Mouse (Mus musculus) frontal cortex, adult 2 months (tissue): ENCODE results near the gene Tle6. TPM values are rescaled to one million over a fixed set of nuclear protein-coding genes. Genes with fewer than 3 reads are reported as not detected.
"Not testable (repeated sequence)": the region's sequence is repeated elsewhere in the genome, so short reads cannot be mapped to it uniquely, and the experiment has no call there.

Experiments used
- DNase-seq, 2 experiments: peaks; one replicate each; pipeline ENCODE4 v3.0.0; 2022; ENCODE audit warnings: low spot score in 1 of 2; ENCODE audit errors: extremely low spot score in 1 of 2
- polyA plus RNA-seq: library from polyadenylated mRNA; depleted of rRNA; stranded (reverse); fragments of >200 nt; gene quantifications from 2 replicates; pipeline ENCODE4 v1.2.3, GENCODE M21; 2012; rRNA removed

The Tle6 gene
- polyA plus RNA-seq = 12.8 and 17.4 TPM in 2 replicates

- DNase-seq = peak; percentile 89 to 94
These were observed at the start of gene Tle6 for GRCm38 (mm10) chr10:81600738-81601203. Gene Tle6, minus strand, starts transcription at chr10:81601073.

- DNase-seq = peak; percentile 80 to 93
These were observed 48.2 kb upstream of the Tle6 start, which contains the start of gene Gm10778 for GRCm38 (mm10) chr10:81648803-81649775. Gene Gm10778, plus strand, starts transcription at chr10:81649059.

DNA sequence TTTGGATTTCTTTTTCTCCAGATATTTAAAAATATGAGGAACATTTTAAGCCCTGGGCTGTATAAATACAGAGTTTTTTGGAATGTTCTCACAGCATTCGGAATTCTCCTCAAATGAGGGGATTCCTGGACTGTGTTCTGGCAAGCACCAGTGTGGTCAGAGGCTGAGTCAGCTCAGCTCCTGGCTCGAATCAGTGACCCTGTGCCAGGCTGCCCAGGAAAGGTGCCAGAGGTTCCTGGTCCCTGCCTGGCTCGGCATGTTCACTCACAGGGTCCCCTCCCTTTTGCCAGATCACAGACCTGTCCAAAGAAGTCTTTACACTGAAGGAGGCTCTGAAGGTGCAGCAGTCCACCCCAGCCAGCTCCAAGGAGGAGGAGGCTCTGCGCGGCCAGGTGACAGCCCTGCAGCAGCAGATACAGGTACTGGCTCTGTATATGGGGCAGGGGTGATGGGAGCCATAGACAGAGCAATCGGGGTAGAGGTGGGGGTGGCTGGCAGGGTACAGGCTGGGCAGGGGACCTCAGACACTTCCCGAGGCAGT is 45.2 kb upstream of the Tle6 start:
- DNase-seq = no peak

- no peak for DNase-seq
These were observed 44.5 kb upstream of the Tle6 start for GRCm38 (mm10) chr10:81645391-81645790.

DNA sequence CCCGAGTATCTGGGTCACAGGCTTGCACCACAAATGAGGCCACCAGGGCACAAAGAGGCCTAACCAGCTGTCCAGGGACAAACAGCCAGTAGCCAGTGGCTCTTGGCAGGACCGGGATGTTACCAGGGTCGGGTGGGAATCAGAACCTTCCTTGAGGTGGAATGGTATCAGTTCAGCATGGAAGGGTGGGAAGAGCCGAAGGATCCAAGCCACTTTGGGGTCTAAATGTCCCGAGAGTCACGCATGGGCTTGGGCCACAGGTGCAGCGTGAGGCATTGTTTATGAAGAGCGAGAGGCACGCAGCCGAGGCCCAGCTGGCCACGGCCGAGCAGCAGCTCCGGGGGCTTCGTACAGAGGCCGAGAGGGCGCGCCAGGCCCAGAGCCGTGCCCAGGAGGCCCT is 43.8 kb upstream of the Tle6 start:
- DNase-seq = no peak

GRCm38 (mm10) chr10:81644162-81644561 is 43.3 kb upstream of the Tle6 start:
- DNase-seq = no peak

DNA sequence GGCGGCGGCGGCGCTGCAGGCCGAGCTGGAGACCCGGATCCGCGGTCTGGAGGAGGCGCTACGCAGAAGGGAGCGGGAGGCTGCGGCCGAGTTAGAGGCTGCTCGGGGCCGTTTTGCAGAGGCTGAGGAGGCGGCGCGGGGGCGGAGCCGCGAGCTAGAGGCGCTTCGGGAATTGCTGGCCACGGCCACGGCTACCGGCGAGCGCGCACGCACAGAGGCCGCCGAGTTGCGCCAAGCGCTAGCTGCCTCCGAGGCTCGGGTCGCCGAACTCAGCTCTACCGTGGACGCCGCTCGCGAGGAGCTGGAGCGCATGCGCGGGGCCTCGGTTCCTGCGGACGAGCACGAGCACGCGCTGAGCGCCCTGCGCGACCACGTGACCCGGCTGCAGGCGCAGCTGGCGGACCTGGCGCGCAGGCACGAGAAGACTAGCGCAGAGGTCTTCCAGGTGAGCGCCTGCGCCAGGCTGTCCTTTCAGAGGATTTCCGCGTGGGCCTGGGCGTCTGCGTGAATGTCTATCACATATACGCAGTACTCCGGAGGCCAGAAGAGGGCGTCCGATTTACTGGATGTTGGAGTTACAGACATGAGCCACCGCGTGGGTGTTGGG is 42.7 kb upstream of the Tle6 start:
- DNase-seq = peak; percentile 87 to 95

DNA sequence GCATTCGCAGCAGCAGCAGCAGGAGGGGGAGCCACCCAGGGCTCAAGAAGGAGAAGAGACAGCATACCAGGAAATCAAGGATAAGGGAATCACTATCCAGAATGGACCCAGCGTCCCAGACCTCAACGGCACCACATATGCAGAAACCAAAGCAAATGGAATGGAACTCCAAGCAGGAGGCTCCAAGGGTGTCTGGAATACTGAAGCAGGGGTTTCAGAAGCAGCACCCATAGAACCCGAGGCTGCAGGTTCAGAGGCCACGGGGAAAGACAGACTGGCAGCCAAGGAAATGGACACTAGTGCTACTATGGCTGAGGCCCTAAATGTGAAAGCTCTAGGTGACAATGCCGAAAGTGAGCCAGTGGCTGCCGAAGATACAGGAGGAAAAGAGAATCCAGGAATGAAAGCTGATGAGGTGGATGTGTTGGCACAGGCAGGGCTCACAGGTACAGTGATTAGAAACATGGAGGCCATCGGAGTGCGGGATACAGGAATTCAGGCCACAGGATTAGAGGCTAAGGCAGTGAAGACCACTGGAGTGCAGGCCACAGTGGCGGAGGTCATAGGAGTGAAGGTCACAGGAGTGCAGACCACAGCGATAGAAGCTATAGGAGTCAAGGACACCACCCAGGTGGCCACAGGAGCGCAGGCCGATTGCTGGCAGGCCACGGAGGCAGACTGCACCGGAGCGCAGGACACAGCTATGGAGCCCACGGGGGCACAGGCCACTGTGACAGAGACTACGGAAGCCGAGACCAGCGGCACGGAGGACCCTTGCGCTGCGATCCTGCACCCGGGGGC is 42.0 kb upstream of the Tle6 start:
- no peak for DNase-seq

DNA sequence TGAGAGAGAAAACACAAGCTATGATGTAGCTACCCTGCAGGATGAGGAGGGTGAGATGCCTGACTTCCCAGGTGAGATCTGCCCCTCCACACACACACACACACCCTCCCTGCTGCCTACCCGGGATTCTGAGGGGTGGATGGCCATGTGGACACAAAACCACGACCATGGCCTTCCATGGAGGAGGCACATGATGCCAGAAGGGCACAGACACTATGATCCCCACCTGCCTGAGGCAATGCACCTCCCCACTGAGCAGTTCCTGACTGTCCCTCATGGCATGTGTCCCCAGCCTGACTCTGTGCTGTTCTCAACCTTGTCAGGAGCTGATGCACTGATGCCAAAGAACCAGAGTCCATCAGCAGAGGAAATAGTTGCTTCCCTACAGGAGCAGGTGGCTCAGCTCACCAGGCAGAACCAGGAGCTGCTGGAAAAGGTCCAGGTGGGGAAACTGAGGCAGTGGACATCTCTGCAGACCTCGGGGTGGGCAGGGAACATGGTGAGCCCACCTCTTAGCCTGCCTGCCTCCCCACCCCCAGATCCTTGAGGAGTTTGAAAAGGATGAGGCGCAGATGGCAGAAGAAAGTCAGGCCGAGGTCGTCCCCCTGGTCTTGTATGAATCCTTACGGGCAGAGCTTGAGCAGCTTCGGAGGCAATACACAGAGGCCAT is 41.2 kb upstream of the Tle6 start:
- no peak for DNase-seq

DNA sequence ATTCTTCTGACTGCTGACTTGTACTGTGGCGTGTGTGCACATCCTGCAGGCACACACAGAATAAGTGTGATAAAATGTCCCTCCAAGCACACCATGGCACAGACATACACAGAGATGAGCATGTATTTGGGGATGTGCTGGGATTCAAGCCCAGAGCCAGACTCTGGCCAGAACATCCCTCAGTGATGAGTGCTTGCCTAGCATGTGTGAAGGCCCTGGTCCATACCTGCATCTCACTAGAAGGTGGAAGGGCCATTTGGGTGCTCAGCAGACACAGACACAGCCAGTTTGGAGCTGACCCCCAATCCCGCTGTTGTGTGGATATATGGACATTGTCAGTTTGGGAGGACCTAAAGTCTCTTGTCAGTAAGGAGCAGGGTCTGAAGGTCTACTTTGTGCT is 40.7 kb upstream of the Tle6 start:
- DNase-seq = no peak

DNA sequence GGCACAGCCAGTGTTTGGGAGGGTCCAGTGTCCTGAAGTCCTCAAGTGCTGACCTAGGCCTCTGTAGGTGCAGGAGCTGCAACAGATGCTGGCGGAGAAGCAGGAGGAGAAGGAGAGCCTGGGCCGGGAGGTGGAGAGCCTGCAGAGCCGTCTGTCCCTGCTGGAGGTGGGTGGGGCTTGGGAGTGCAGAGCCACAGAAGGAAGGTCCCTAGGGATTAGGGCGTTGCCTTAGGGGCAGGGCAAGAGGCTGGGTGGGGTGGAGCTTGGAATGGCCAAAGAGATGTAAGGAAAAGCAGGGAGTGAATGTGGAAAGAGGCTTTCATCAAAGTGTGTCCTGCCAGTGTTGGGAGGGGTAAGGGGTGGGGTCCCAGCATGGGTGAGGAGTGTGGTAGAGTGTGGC is 40.0 kb upstream of the Tle6 start:
- DNase-seq = not testable (repeated sequence)

DNA sequence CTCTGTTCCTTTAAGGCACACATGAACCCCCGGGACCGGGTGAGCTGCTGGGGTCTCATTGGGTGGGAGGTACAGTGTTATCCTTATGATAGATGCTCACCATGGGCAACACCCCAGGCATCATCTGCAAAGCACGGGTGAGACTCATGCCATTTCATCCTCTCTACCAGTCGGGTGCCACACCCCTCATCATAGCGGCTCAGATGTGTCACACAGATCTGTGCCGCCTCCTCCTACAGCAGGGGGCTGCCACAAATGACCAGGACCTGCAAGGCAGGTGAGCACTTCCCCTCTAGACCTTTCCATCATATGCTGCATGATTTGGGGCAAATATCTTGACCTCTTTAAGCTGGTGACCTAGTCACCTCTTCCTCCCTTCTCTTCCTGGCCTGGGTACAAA is 37.2 kb upstream of the Tle6 start:
- DNase-seq = no peak

GRCm38 (mm10) chr10:81636338-81636737 is 35.5 kb upstream of the Tle6 start:
- no peak for DNase-seq

DNA sequence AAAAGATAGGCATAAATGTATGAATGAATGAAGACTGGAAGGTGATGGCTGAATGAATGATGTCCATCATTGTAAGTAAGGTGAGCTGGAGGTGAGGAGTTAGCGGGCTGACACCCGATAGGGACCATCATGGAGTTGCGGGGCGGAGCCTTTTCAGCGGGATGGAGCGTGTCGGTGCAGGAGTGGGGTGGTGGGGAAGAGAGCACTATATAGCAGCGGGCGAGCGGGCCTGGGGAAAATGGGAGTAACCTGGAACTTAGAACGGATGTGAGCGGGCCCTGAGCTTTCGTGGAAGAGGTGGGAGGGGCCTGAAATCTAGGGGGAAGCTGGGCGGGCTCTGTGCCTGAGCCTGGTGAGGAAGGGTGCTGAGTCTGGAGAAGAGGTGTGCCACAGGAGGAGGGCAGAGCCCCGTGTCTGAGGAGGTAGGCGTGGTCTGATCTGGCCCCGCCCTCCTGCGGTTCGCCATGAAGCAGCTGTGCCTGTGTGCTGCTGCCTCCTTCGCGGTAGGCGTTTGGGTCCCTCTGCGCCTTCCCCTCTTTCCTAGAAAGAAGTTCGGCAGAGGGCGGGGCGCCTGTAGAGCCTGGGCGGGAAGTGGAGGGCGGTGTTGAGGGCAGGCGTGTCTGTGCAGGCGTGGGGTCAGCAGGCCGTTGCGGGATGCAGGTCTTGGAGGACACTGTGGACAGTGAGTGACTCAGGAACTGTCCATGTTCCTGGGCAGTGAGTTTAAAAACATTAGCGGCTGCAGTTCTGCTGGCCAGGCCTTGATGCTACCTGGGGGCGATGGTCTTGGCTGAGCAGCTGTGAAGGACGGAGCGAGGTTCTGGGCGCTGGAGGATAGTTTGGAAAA is 32.6 kb upstream of the Tle6 start:
- DNase-seq = peak; percentile 79 to 88

- DNase-seq = no peak
These were observed 27.5 kb upstream of the Tle6 start, which contains the start of gene Ankrd24 for GRCm38 (mm10) chr10:81628390-81628789. Gene Ankrd24, plus strand, starts transcription at chr10:81628540.

DNA sequence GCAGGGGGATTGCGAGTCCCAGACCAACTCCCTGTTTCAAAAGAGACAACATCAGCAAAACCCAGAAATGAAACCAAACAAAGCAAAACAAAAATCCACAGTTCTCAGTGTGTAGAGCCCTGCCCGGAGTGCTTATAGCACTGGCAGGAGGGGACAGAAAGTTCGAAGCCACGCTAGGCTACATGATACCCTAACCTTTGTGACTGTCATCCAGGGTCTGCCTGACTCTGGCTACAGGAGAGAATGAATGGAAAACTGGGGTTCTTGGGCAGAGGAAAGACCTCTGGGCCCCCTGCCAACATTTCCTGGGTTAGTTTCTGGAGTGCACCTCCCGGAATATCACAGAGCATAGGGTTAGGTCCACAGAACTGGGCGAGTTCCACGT is 27.0 kb upstream of the Tle6 start:
- no peak for DNase-seq

GRCm38 (mm10) chr10:81626994-81627835 is 26.3 kb upstream of the Tle6 start, which contains the start of gene Sirt6:
Gene Sirt6, minus strand, starts transcription at chr10:81627797.
- peak; percentile 91 to 96 for DNase-seq
